Mouse (Mus musculus) lung, postnatal 0 days (tissue): Measurements from ENCODE around the gene Tgfbr3l.

Experiments
- CTCF ChIP-seq: IDR thresholded peaks from 2 replicates; pipeline ENCODE4 v1.5.1; 2016; ENCODE audit warnings: antibody characterized with exemption, mild to moderate bottlenecking
- EP300 ChIP-seq: IDR thresholded peaks from 2 replicates; pipeline ENCODE4 v1.6.1; 2016; ENCODE audit warnings: antibody characterized with exemption, mild to moderate bottlenecking, control low read depth

- no peak for TF ChIP-seq CTCF
- no peak for TF ChIP-seq EP300
Measured at GRCm38 (mm10) chr8:4216791-4217621, 31.0 kb upstream of the Tgfbr3l start, which contains the start of gene Prr36.
